Mouse (Mus musculus): Measurements from ENCODE around the gene Slc37a1. TPM values are rescaled to one million over a fixed set of nuclear protein-coding genes. Genes with fewer than 3 reads are reported as not detected.

Slc37a1 gene
- polyA plus RNA-seq, 1 experiment from 2014 or later: 5.5 TPM

GRCm38 (mm10) chr17:31318906-31319767 is 32.5 kb downstream of the Slc37a1 start:
- Histone ChIP-seq H3K27me3 (replicated peaks) (0 out of 2 replicates have a peak, but pooled peaks cover 6% of the 10 kb centered on the region), H3K27ac (ENCODE audit: poor library complexity, severe bottlenecking) (no peak overlapping the region), H3K36me3 (no peaks in the 10 kb centered on the region), H3K4me1 (replicated peaks) (peaks cover 17% of the 10 kb centered on the region), H3K4me3 (no peak overlapping the region), H3K9ac (no peak overlapping the region), H3K9me3 (replicated peaks) (no peaks in the 10 kb centered on the region), H3K4me2 (no peak overlapping the region)
- no peak for ATAC-seq (ENCODE audit: insufficient number of reproducible peaks, low FRiP score)
- 86% methylated on average over 19 of the region's 19 CpGs for WGBS

- 69% methylated on average over 12 of the region's 12 CpGs for WGBS
- H3K27me3 ChIP-seq (replicated peaks): 0 out of 2 replicates have a peak, but pooled peaks cover 6% of the 10 kb centered on the region
- H3K9ac ChIP-seq: no peak overlapping the region
- no peak overlapping the region for H3K4me3 ChIP-seq
- no peaks in the 10 kb centered on the region for H3K9me3 ChIP-seq (replicated peaks)
- no peak overlapping the region for H3K4me2 ChIP-seq
- H3K36me3 ChIP-seq: no peaks in the 10 kb centered on the region
- ATAC-seq (ENCODE audit: insufficient number of reproducible peaks, low FRiP score): no peak
- H3K4me1 ChIP-seq (replicated peaks): peaks cover 14% of the 10 kb centered on the region
- H3K27ac ChIP-seq (ENCODE audit: poor library complexity, severe bottlenecking): no peak overlapping the region
Measured at GRCm38 (mm10) chr17:31321425-31321824, 34.8 kb downstream of the Slc37a1 start.

DNA sequence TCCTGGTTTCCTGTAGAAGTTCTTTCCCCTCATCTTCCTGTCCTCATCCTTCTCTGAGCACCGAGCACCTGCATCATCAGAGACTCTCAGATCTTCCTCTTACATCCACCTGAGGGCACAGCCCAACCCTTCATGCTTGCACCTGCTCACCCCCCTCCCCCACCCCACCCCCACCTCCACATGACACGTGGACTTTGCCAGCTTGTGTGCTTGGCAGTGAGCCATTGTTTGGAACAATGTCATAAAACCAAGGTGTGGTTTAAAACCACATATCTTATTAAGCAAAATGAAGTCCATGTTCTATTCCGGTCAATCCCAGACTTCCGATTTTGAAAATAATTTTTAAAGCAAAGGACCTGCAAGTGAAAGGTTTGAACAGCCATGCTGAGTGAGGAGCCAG is 35.9 kb downstream of the Slc37a1 start:
- no peaks in the 10 kb centered on the region for H3K9me3 ChIP-seq (replicated peaks)
- no peak overlapping the region for H3K9ac ChIP-seq
- H3K4me2 ChIP-seq: no peak overlapping the region
- H3K36me3 ChIP-seq: no peaks in the 10 kb centered on the region
- H3K4me1 ChIP-seq (replicated peaks): peaks cover 13% of the 10 kb centered on the region
- H3K27ac ChIP-seq (ENCODE audit: poor library complexity, severe bottlenecking): no peak overlapping the region
- 0 out of 2 replicates have a peak, but pooled peaks cover 6% of the 10 kb centered on the region for H3K27me3 ChIP-seq (replicated peaks)
- 85% methylated on average over 4 of the region's 4 CpGs for WGBS
- H3K4me3 ChIP-seq: no peak overlapping the region
- ATAC-seq (ENCODE audit: insufficient number of reproducible peaks, low FRiP score): no peak

GRCm38 (mm10) chr17:31323379-31323778 is 36.8 kb downstream of the Slc37a1 start:
- peaks cover 13% of the 10 kb centered on the region for H3K4me1 ChIP-seq (replicated peaks)

GRCm38 (mm10) chr17:31324227-31324626 is 37.6 kb downstream of the Slc37a1 start:
- Histone ChIP-seq H3K4me1 (replicated peaks) (peaks cover 13% of the 10 kb centered on the region), H3K27ac (ENCODE audit: poor library complexity, severe bottlenecking) (no peak overlapping the region), H3K9ac (no peak overlapping the region), H3K4me3 (no peak overlapping the region), H3K4me2 (no peak overlapping the region), H3K27me3 (replicated peaks) (0 out of 2 replicates have a peak, but pooled peaks cover 1% of the 10 kb centered on the region), H3K9me3 (replicated peaks) (no peaks in the 10 kb centered on the region), H3K36me3 (no peaks in the 10 kb centered on the region)
- ATAC-seq (ENCODE audit: insufficient number of reproducible peaks, low FRiP score): no peak
- WGBS: 83% methylated on average over 8 of the region's 8 CpGs

More at GRCm38 (mm10) chr17:31323379-31323778, 36.8 kb downstream of the Slc37a1 start:
- ATAC-seq (ENCODE audit: insufficient number of reproducible peaks, low FRiP score): no peak
- 80% methylated on average over 4 of the region's 4 CpGs for WGBS
- no peak overlapping the region for H3K4me2 ChIP-seq
- no peak overlapping the region for H3K27ac ChIP-seq (ENCODE audit: poor library complexity, severe bottlenecking)
- 0 out of 2 replicates have a peak, but pooled peaks cover 6% of the 10 kb centered on the region for H3K27me3 ChIP-seq (replicated peaks)
- H3K9ac ChIP-seq: no peak overlapping the region
- H3K36me3 ChIP-seq: no peaks in the 10 kb centered on the region
- no peak overlapping the region for H3K4me3 ChIP-seq
- H3K9me3 ChIP-seq (replicated peaks): no peaks in the 10 kb centered on the region

GRCm38 (mm10) chr17:31325451-31326219 is 39.0 kb downstream of the Slc37a1 start:
- no peak for ATAC-seq (ENCODE audit: insufficient number of reproducible peaks, low FRiP score)
- Histone ChIP-seq H3K4me3 (no peak overlapping the region), H3K27ac (ENCODE audit: poor library complexity, severe bottlenecking) (no peak overlapping the region), H3K9ac (no peak overlapping the region), H3K4me1 (replicated peaks) (peaks cover 13% of the 10 kb centered on the region), H3K27me3 (replicated peaks) (no peaks in the 10 kb centered on the region), H3K9me3 (replicated peaks) (no peaks in the 10 kb centered on the region), H3K36me3 (no peaks in the 10 kb centered on the region), H3K4me2 (no peak overlapping the region)
- 59% methylated on average over 13 of the region's 13 CpGs for WGBS

DNA sequence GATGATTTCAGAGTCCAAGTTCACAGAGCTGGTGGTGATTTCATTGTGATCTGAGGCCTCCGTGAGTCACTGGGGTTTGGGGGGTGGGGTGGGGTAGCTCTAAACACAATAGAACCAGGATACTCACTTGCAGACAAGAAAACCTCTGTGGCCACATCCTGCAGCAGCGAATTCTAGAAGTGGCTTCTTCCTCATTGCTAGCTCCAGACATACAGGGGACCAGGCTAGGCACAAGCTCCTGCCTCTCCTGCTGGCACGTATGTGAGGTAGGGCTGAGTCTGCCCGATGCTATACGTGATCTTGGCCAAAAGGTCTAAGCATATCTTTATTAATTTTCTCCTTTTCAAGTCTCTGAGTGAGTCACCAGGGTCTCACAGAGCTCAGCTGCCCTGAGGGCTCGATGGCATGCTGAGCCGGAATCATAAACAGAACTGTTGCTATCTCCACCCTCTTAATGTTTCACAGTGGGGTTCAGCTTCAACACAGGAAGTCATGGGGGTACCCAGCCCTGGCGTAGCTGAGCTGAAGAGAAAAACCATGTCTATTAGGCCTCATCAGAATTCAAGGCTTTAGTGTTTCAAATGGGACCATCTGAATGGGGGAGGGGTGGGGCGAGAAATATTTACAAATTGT is 39.7 kb downstream of the Slc37a1 start:
- no peak for ATAC-seq (ENCODE audit: insufficient number of reproducible peaks, low FRiP score)
- Histone ChIP-seq H3K4me1 (replicated peaks) (peaks cover 13% of the 10 kb centered on the region), H3K4me3 (no peak overlapping the region), H3K9me3 (replicated peaks) (no peaks in the 10 kb centered on the region), H3K27me3 (replicated peaks) (no peaks in the 10 kb centered on the region), H3K27ac (ENCODE audit: poor library complexity, severe bottlenecking) (no peak overlapping the region), H3K36me3 (no peaks in the 10 kb centered on the region), H3K9ac (no peak overlapping the region), H3K4me2 (no peak overlapping the region)
- 51% methylated on average over 9 of the region's 9 CpGs for WGBS

- Histone ChIP-seq H3K36me3 (no peaks in the 10 kb centered on the region), H3K4me1 (replicated peaks) (peaks cover 13% of the 10 kb centered on the region), H3K9ac (no peak overlapping the region), H3K4me2 (no peak overlapping the region), H3K4me3 (no peak overlapping the region), H3K9me3 (replicated peaks) (no peaks in the 10 kb centered on the region), H3K27ac (ENCODE audit: poor library complexity, severe bottlenecking) (no peak overlapping the region), H3K27me3 (replicated peaks) (no peaks in the 10 kb centered on the region)
- ATAC-seq (ENCODE audit: insufficient number of reproducible peaks, low FRiP score): no peak
- 60% methylated on average over 4 of the region's 4 CpGs for WGBS
Measured at GRCm38 (mm10) chr17:31328466-31328865, 41.9 kb downstream of the Slc37a1 start.

- no peak overlapping the region for H3K27ac ChIP-seq (ENCODE audit: poor library complexity, severe bottlenecking)
- ATAC-seq (ENCODE audit: insufficient number of reproducible peaks, low FRiP score): no peak
- 37% methylated on average over 4 of the region's 4 CpGs for WGBS
- no peak overlapping the region for H3K4me2 ChIP-seq
- H3K4me3 ChIP-seq: no peak overlapping the region
- H3K27me3 ChIP-seq (replicated peaks): no peaks in the 10 kb centered on the region
- H3K9ac ChIP-seq: no peak overlapping the region
- H3K9me3 ChIP-seq (replicated peaks): no peaks in the 10 kb centered on the region
- H3K36me3 ChIP-seq: no peaks in the 10 kb centered on the region
- H3K4me1 ChIP-seq (replicated peaks): peaks cover 3% of the 10 kb centered on the region
Measured at GRCm38 (mm10) chr17:31330622-31331021, 44.0 kb downstream of the Slc37a1 start.

- Histone ChIP-seq H3K4me1 (replicated peaks) (no peaks in the 10 kb centered on the region), H3K27me3 (replicated peaks) (no peaks in the 10 kb centered on the region), H3K4me2 (no peak overlapping the region), H3K27ac (ENCODE audit: poor library complexity, severe bottlenecking) (no peak overlapping the region), H3K36me3 (no peaks in the 10 kb centered on the region), H3K9me3 (replicated peaks) (no peaks in the 10 kb centered on the region), H3K4me3 (no peak overlapping the region), H3K9ac (no peak overlapping the region)
- ATAC-seq (ENCODE audit: insufficient number of reproducible peaks, low FRiP score): no peak
- 84% methylated on average over 6 of the region's 6 CpGs for WGBS
Measured at GRCm38 (mm10) chr17:31331273-31331672, 44.7 kb downstream of the Slc37a1 start.

DNA sequence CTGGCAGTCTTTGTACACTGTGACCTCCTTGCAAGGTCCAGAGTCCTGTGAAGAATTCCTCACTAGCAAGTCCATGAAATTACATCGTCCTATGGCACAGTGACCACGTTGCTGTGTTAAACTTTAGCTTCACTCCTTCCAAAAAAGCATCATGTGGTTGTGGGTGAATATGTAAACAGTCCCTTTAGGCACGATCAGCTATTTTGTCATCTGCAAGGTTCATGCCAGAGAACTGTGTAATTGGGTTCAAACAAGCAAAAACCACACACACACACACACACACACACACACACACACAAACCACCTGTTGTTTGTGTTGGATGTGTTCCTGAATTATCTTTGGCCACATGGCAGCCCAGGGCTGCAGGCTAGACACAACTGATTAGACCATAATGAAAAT is 45.3 kb downstream of the Slc37a1 start:
- Histone ChIP-seq H3K9me3 (replicated peaks) (no peaks in the 10 kb centered on the region), H3K4me3 (no peak overlapping the region), H3K4me1 (replicated peaks) (no peaks in the 10 kb centered on the region), H3K27me3 (replicated peaks) (no peaks in the 10 kb centered on the region), H3K27ac (ENCODE audit: poor library complexity, severe bottlenecking) (no peak overlapping the region), H3K4me2 (no peak overlapping the region), H3K36me3 (no peaks in the 10 kb centered on the region), H3K9ac (no peak overlapping the region)
- WGBS: 64% methylated on average over 3 of the region's 3 CpGs
- ATAC-seq (ENCODE audit: insufficient number of reproducible peaks, low FRiP score): no peak
